Mouse (Mus musculus): ENCODE measurements around the gene Mast1. TPM values are rescaled to one million over a fixed set of nuclear protein-coding genes. Genes with fewer than 3 reads are reported as not detected.

The Mast1 gene
- polyA plus RNA-seq, 1 experiment from 2014 or later: 0.34 TPM

DNA sequence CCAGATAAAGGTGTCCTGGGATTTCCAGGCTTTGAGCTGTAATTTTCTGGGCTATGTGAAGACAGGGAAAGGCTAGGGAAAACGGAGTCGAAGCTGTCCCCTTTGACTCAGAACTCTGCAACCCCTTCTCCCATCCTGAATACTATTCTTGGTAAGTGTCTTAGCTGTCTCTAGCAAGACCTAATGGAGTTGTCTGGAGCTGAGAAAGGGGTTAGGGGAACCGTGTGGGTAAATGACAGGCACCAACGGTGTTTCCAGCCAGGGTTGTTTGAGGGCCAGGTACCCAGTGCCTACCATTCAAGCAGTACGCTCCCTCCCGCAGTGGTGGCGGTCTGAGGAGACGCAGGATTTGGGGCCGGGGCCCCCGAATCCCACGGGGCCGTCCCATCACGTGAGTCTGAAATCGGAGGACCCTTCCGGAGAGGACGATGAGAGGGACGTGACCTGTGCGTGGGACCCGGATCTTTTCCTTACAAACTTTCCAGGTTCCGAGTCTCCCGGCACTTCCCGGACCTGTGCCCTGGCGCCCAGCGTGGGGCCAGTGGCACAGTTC, 34.7 kb downstream of the Mast1 start:
- Histone ChIP-seq H3K27me3 (ENCODE audit: insufficient read depth, low read length) (no peaks in the 10 kb centered on the region), H3K9ac (replicated peaks; ENCODE audit: low read length) (peak overlapping the region; percentile 71), H3K9me3 (ENCODE audit: low read length) (no peaks in the 10 kb centered on the region), H3K27ac (ENCODE audit: low read length) (no peak overlapping the region), H3K4me3 (ENCODE audit: low read length) (peak overlapping the region; percentile 69), H3K4me1 (ENCODE audit: insufficient read depth, low read length) (peaks cover 8% of the 10 kb centered on the region), H3K4me2 (replicated peaks; ENCODE audit: low read depth, low read length) (peak overlapping the region; percentile 81), H3K36me3 (ENCODE audit: insufficient read depth, low read length) (no peaks in the 10 kb centered on the region)
- WGBS: 5% methylated on average over 24 of the region's 24 CpGs
- peak; percentile 13; the same call in 1 of the 2 replicates for ATAC-seq (ENCODE audit: low FRiP score, low TSS enrichment)

GRCm38 (mm10) chr8:84901752-84902151, 35.4 kb downstream of the Mast1 start, which contains the start of gene Klf1:
Gene Klf1, plus strand, starts transcription at chr8:84901928.
- ATAC-seq (ENCODE audit: low FRiP score, low TSS enrichment): no peak
- 82% methylated on average over 3 of the region's 3 CpGs for WGBS
- H3K9me3 ChIP-seq (ENCODE audit: low read length): no peaks in the 10 kb centered on the region

GRCm38 (mm10) chr8:84901071-84901470, 36.1 kb downstream of the Mast1 start:
- H3K27me3 ChIP-seq (ENCODE audit: insufficient read depth, low read length): no peaks in the 10 kb centered on the region
- H3K9ac ChIP-seq (replicated peaks; ENCODE audit: low read length): no peak overlapping the region
- H3K4me1 ChIP-seq (ENCODE audit: insufficient read depth, low read length): peaks cover 8% of the 10 kb centered on the region
- H3K4me2 ChIP-seq (replicated peaks; ENCODE audit: low read depth, low read length): no peak overlapping the region
- no peaks in the 10 kb centered on the region for H3K9me3 ChIP-seq (ENCODE audit: low read length)
- H3K27ac ChIP-seq (ENCODE audit: low read length): no peak overlapping the region
- no peaks in the 10 kb centered on the region for H3K36me3 ChIP-seq (ENCODE audit: insufficient read depth, low read length)
- ATAC-seq (ENCODE audit: low FRiP score, low TSS enrichment): no peak
- no peak overlapping the region for H3K4me3 ChIP-seq (ENCODE audit: low read length)
- WGBS: 86% methylated on average over 4 of the region's 4 CpGs

More at GRCm38 (mm10) chr8:84901752-84902151, 35.4 kb downstream of the Mast1 start, which contains the start of gene Klf1:
- H3K27me3 ChIP-seq (ENCODE audit: insufficient read depth, low read length): no peaks in the 10 kb centered on the region
- peak within 1 kb of the TSS; percentile 69 for H3K4me3 ChIP-seq (ENCODE audit: low read length)
- H3K27ac ChIP-seq (ENCODE audit: low read length): no peak within 1 kb of the TSS
- H3K4me2 ChIP-seq (replicated peaks; ENCODE audit: low read depth, low read length): peak within 1 kb of the TSS; percentile 81
- H3K36me3 ChIP-seq (ENCODE audit: insufficient read depth, low read length): no peaks in the 10 kb centered on the region
- H3K4me1 ChIP-seq (ENCODE audit: insufficient read depth, low read length): peaks cover 8% of the 10 kb centered on the region
- H3K9ac ChIP-seq (replicated peaks; ENCODE audit: low read length): peak within 1 kb of the TSS; percentile 71

DNA sequence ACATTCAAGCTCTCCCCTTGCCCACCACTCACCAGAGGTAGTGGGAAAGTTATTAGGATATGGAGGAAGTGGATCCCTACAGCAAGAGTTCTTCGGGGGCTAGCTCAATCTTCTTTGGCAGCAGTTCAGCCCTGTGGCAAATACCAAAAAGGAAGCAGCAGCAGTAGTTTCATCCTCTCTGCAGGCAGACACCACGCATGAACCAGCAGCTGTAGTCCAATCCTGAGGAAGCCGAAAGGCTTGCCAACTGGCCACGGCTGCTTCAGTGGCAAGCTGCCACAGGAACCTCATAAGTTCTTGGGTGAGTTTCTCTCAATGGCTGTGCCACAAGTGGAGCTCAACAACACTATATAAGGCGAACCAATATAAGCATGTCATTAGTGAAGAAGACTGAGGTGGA, 41.2 kb downstream of the Mast1 start:
- Histone ChIP-seq H3K27me3 (ENCODE audit: insufficient read depth, low read length) (no peaks in the 10 kb centered on the region), H3K4me2 (replicated peaks; ENCODE audit: low read depth, low read length) (no peak overlapping the region), H3K4me1 (ENCODE audit: insufficient read depth, low read length) (peaks cover 13% of the 10 kb centered on the region), H3K9me3 (ENCODE audit: low read length) (no peaks in the 10 kb centered on the region), H3K27ac (ENCODE audit: low read length) (no peak overlapping the region), H3K4me3 (ENCODE audit: low read length) (no peak overlapping the region), H3K36me3 (ENCODE audit: insufficient read depth, low read length) (0 out of 2 replicates have a peak, but pooled peaks cover 3% of the 10 kb centered on the region), H3K9ac (replicated peaks; ENCODE audit: low read length) (no peak overlapping the region)
- 88% methylated on average over 5 of the region's 5 CpGs for WGBS
- no peak for ATAC-seq (ENCODE audit: low FRiP score, low TSS enrichment)

DNA sequence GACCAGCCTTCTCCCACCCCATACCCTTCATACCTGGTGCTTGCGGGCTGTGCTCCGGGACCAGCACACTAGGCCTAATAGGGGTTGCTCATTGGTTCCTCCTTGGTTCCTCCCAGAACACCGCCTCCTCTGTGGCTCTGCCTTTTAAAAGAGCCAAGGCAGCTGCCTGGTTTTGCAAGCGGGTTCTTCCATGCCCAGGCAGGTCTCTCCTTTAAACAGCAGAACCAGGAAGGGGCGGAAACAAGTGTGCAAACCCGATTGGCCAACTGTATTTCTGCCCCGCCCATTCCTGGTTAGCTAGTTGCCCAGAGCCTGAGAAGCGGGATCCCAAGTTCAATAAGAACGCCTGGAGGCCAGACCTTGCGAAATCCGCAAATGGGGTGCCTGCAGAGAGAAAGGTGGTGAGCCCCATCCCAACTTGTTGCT, 43.4 kb downstream of the Mast1 start, which contains the start of gene Gcdh:
Gene Gcdh, minus strand, starts transcription at position 213 of the 426 bp plus-strand sequence.
- no peaks in the 10 kb centered on the region for H3K27me3 ChIP-seq (ENCODE audit: insufficient read depth, low read length)
- 0% methylated on average over 11 of the region's 11 CpGs for WGBS

DNA sequence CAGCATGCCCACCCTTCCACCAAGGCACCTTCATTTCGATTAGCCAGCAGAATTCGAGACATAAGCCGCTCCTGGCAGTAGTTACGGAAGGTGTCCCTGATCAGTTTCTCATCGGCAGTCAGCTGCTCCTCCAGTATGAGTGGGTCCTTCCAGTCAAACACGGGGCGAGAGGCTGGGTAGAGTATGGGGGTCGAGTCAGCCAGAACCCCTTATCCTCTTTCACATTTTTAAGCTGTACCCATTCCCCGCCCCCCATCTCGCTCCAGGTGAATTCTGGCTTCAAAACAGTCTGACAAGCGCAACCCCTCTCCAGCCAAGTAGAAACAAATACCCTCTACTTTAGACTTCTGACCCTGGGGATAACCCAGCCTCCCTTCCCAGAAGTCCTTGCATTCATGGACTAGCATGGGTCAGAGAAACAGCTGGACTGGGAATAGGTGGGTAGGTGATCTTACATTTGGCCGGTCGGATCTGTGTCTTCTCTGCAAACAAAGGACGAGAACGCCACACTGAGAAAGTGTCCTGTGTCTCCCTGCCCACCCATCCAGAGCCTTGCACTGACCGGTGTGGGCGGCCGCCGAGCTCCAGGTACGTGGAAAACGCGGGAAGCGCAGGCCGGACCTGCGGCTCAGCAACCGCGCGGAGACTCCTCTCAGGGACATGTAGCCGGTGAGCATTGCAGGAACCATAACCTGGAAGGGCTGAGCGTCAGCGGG, 44.0 kb downstream of the Mast1 start:
- H3K36me3 ChIP-seq (ENCODE audit: insufficient read depth, low read length): peaks cover 22% of the 10 kb centered on the region
- 8% methylated on average over 31 of the region's 31 CpGs for WGBS
- ATAC-seq (ENCODE audit: low FRiP score, low TSS enrichment): peak; percentile 57
- peak overlapping the region; percentile 86 for H3K9ac ChIP-seq (replicated peaks; ENCODE audit: low read length)
- H3K27me3 ChIP-seq (ENCODE audit: insufficient read depth, low read length): no peaks in the 10 kb centered on the region
- H3K4me3 ChIP-seq (ENCODE audit: low read length): peak overlapping the region; percentile 94
- H3K9me3 ChIP-seq (ENCODE audit: low read length): no peaks in the 10 kb centered on the region
- H3K4me1 ChIP-seq (ENCODE audit: insufficient read depth, low read length): peaks cover 13% of the 10 kb centered on the region
- peak overlapping the region; percentile 90 for H3K4me2 ChIP-seq (replicated peaks; ENCODE audit: low read depth, low read length)
- H3K27ac ChIP-seq (ENCODE audit: low read length): peak overlapping the region; percentile 69

More for the DNA sequence above, 43.4 kb downstream of the Mast1 start, which contains the start of gene Gcdh:
- Histone ChIP-seq H3K4me2 (replicated peaks; ENCODE audit: low read depth, low read length) (peak within 1 kb of the TSS; percentile 90), H3K27ac (ENCODE audit: low read length) (peak within 1 kb of the TSS; percentile 69), H3K9ac (replicated peaks; ENCODE audit: low read length) (peak within 1 kb of the TSS; percentile 86), H3K4me3 (ENCODE audit: low read length) (peak within 1 kb of the TSS; percentile 94), H3K36me3 (ENCODE audit: insufficient read depth, low read length) (peaks cover 17% of the 10 kb centered on the region; the same call in 1 of the 2 replicates), H3K4me1 (ENCODE audit: insufficient read depth, low read length) (peaks cover 13% of the 10 kb centered on the region), H3K9me3 (ENCODE audit: low read length) (no peaks in the 10 kb centered on the region)
- peak; percentile 99 for ATAC-seq (ENCODE audit: low FRiP score, low TSS enrichment)

- Histone ChIP-seq H3K27ac (ENCODE audit: low read length) (no peak overlapping the region), H3K4me1 (ENCODE audit: insufficient read depth, low read length) (peaks cover 11% of the 10 kb centered on the region), H3K4me2 (replicated peaks; ENCODE audit: low read depth, low read length) (no peak overlapping the region), H3K36me3 (ENCODE audit: insufficient read depth, low read length) (peaks cover 47% of the 10 kb centered on the region), H3K27me3 (ENCODE audit: insufficient read depth, low read length) (no peaks in the 10 kb centered on the region), H3K4me3 (ENCODE audit: low read length) (no peak overlapping the region), H3K9me3 (ENCODE audit: low read length) (no peaks in the 10 kb centered on the region), H3K9ac (replicated peaks; ENCODE audit: low read length) (no peak overlapping the region)
- no peak for ATAC-seq (ENCODE audit: low FRiP score, low TSS enrichment)
- WGBS: 100% methylated on average over 1 of the region's 1 CpGs
Observed at GRCm38 (mm10) chr8:84889141-84889540, 48.0 kb downstream of the Mast1 start.

DNA sequence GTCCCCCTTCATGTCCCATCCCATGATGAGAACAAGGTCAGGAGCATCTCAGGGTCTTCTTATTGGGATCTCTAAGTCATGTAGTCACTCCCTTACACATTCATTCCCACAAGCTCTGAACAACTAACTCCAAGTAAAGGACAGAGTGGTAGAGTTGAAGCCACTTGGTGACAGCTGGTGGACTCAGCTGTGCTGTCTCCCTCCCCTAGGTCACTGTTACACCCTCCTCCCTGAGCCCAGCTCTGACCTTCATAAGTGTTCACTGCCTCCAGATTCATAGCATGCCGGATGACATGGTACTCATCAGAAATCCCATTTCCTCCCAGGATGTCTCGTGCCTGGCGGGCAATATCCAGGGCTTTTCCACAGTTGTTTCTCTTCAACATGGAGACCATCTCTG, 48.9 kb downstream of the Mast1 start:
- H3K4me3 ChIP-seq (ENCODE audit: low read length): no peak overlapping the region
- peaks cover 8% of the 10 kb centered on the region for H3K4me1 ChIP-seq (ENCODE audit: insufficient read depth, low read length)
- ATAC-seq (ENCODE audit: low FRiP score, low TSS enrichment): no peak
- no peak overlapping the region for H3K9ac ChIP-seq (replicated peaks; ENCODE audit: low read length)
- H3K27ac ChIP-seq (ENCODE audit: low read length): no peak overlapping the region
- no peaks in the 10 kb centered on the region for H3K27me3 ChIP-seq (ENCODE audit: insufficient read depth, low read length)
- no peaks in the 10 kb centered on the region for H3K9me3 ChIP-seq (ENCODE audit: low read length)
- H3K36me3 ChIP-seq (ENCODE audit: insufficient read depth, low read length): peaks cover 47% of the 10 kb centered on the region
- no peak overlapping the region for H3K4me2 ChIP-seq (replicated peaks; ENCODE audit: low read depth, low read length)
- WGBS: 97% methylated on average over 3 of the region's 3 CpGs

DNA sequence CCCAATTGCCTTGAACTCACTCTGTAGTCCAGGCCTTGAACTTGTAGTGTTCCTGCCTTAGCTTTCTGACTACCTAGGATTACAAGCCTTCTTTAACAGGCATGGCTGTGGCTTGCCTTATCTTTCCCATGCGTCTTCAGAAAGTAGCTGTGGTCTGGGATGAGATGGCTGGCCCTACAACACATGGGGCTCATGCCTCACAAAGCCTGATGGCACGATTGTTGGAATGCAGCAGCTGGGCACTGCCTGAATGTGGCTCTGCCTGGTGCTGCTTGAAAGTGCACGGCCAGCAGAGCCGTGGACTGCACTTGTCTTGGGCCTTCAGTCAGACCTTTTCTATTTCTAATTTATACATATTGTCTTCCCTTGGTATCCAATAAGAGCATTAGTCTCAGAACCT, 52.4 kb downstream of the Mast1 start:
- H3K27me3 ChIP-seq (ENCODE audit: insufficient read depth, low read length): no peaks in the 10 kb centered on the region
- no peak overlapping the region for H3K4me2 ChIP-seq (replicated peaks; ENCODE audit: low read depth, low read length)
- H3K9ac ChIP-seq (replicated peaks; ENCODE audit: low read length): no peak overlapping the region
- H3K9me3 ChIP-seq (ENCODE audit: low read length): no peaks in the 10 kb centered on the region
- H3K4me1 ChIP-seq (ENCODE audit: insufficient read depth, low read length): no peaks in the 10 kb centered on the region
- WGBS: 91% methylated on average over 4 of the region's 4 CpGs
- no peak overlapping the region for H3K27ac ChIP-seq (ENCODE audit: low read length)
- ATAC-seq (ENCODE audit: low FRiP score, low TSS enrichment): no peak
- H3K36me3 ChIP-seq (ENCODE audit: insufficient read depth, low read length): peaks cover 38% of the 10 kb centered on the region
- no peak overlapping the region for H3K4me3 ChIP-seq (ENCODE audit: low read length)

- H3K27me3 ChIP-seq (ENCODE audit: insufficient read depth, low read length): no peaks in the 10 kb centered on the region
- ATAC-seq (ENCODE audit: low FRiP score, low TSS enrichment): no peak
Observed at GRCm38 (mm10) chr8:84878915-84879314, 58.2 kb downstream of the Mast1 start.

More at GRCm38 (mm10) chr8:84878915-84879314, 58.2 kb downstream of the Mast1 start:
- no peaks in the 10 kb centered on the region for H3K4me1 ChIP-seq (ENCODE audit: insufficient read depth, low read length)
- H3K27ac ChIP-seq (ENCODE audit: low read length): no peak overlapping the region
- no peaks in the 10 kb centered on the region for H3K9me3 ChIP-seq (ENCODE audit: low read length)
- 89% methylated on average over 1 of the region's 1 CpGs for WGBS
- H3K9ac ChIP-seq (replicated peaks; ENCODE audit: low read length): no peak overlapping the region
- no peaks in the 10 kb centered on the region for H3K36me3 ChIP-seq (ENCODE audit: insufficient read depth, low read length)
- no peak overlapping the region for H3K4me3 ChIP-seq (ENCODE audit: low read length)
- no peak overlapping the region for H3K4me2 ChIP-seq (replicated peaks; ENCODE audit: low read depth, low read length)

Data from kidney, embryonic 16.5 days (tissue).